Mouse (Mus musculus): ENCODE measurements around the gene Lrrc45.

- TF ChIP-seq TAL1 (IDR thresholded peaks at IDR 0.05; ENCODE audit: low read length) (no peak), GATA1 (IDR thresholded peaks at IDR 0.05; ENCODE audit: low read length) (no peak)
These were observed 6.2 kb downstream of the Lrrc45 start for GRCm38 (mm10) chr11:120719841-120720376.

Measured in erythroblast, embryonic 14.5 days (primary cell).